8 mouse cellular contexts compared by ENCODE assay signal in the genomic region with DNA sequence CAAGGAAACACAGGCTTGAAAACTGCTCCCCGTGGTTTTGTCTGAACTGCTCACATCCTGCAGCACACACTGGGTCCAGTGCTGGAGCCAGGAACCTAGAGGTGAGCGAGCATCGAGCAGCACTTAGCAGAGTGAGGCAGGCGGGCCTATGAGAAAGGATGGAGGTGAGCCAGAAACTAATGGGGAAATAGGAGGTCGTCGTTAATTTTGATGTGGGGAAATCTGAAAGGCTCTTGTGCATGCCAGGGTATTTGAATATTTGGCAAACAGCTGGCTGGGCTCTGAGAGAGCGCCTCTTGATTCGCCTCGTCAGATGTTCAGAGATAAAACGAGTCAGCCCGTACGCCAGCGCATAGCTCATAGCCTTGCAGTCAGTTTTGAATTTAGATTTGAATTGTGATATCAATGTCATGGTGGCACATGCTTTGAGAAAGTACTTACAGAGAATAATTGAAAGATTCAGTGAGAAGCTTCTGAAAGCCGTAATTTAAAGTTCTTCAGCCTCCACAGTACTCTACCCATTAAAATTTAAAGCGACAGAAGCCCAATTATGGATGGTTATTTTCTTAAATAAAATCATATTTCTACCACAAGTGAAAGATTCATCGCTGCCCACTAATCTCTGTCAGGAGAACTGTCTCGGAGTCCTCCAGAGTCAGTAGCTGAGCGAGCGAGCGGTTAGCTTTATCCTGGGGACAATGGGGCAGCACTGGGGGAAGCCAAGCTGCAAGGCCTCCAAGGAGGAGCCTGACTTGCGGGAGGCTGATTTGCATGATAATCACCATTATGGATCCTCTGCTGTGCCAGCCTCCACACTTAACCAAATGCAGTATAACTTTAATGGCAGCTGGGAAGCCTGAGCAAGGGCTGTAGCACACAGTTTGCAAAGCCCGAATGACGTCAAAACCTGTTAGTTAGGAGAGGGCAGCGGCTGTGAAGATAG.
DNase-seq lines count a peak whose midpoint lies in the region; ATAC-seq and TF ChIP-seq lines count a peak whose summit lies in the region.

No protein-coding gene starts in this region.

- DNase-seq in kidney, adult 18-20 months, result peak; percentile 2
- DNase-seq in kidney, adult 8-10 months, result no peak
- DNase-seq in cerebellum, postnatal 14 days, result peak; percentile 32 to 56
- peak; percentile 45 to 60 for DNase-seq in layer of hippocampus, postnatal 10 days (ENCODE audit: low spot score in 2 of 2)
- peak; percentile 50 for DNase-seq in lung, postnatal 0 days (ENCODE audit: low spot score)
- DNase-seq in right cerebral cortex, postnatal 4 days, result peak; percentile 34
- DNase-seq in urinary bladder, adult 2 months (ENCODE audit: low spot score), result no peak

- no peaks in the 10 kb centered on the region for H3K36me3 ChIP-seq in heart, embryonic 14.5 days (ENCODE audit: control insufficient read depth, insufficient read depth, low read length)
- H3K36me3 ChIP-seq in lung, postnatal 0 days (ENCODE audit: insufficient read depth, low read length), result no peaks in the 10 kb centered on the region

- H3K9me3 ChIP-seq in heart, embryonic 14.5 days (ENCODE audit: control insufficient read depth, low read length), result no peaks in the 10 kb centered on the region
- H3K9me3 ChIP-seq in lung, postnatal 0 days (ENCODE audit: low read length), result no peaks in the 10 kb centered on the region

- H3K27ac ChIP-seq in heart, embryonic 14.5 days (replicated peaks in 1 of 2; ENCODE audit: control insufficient read depth in 1 of 2, insufficient read depth in 1 of 2, low read depth in 2 of 2, low read length in 2 of 2), result no peak overlapping the region
- H3K27ac ChIP-seq in lung, postnatal 0 days (ENCODE audit: low read length), result no peak overlapping the region

- WGBS in heart, embryonic 14.5 days, result 10% methylated on average over 24 of the region's 24 CpGs
- 20% methylated on average over 24 of the region's 24 CpGs for WGBS in lung, postnatal 0 days

- H3K9ac ChIP-seq in heart, embryonic 14.5 days (ENCODE audit: low read length), result peak overlapping the region; percentile 58
- no peak overlapping the region for H3K9ac ChIP-seq in lung, postnatal 0 days (replicated peaks; ENCODE audit: low read depth)

- TF ChIP-seq EP300 in lung, postnatal 0 days (IDR thresholded peaks at IDR 0.05), result no peak

- peak overlapping the region; percentile 83 for H3K4me2 ChIP-seq in heart, embryonic 14.5 days (ENCODE audit: low read length)
- H3K4me2 ChIP-seq in lung, postnatal 0 days (replicated peaks; ENCODE audit: low read depth, low read length), result peak overlapping the region; percentile 32

- no peaks in the 10 kb centered on the region for H3K27me3 ChIP-seq in heart, embryonic 14.5 days (ENCODE audit: control insufficient read depth, insufficient read depth, low read length)
- no peaks in the 10 kb centered on the region for H3K27me3 ChIP-seq in lung, postnatal 0 days (replicated peaks; ENCODE audit: insufficient read depth, low read length)

- no peak for ATAC-seq in heart, embryonic 14.5 days (ENCODE audit: insufficient number of reproducible peaks, insufficient read depth, low FRiP score, low read depth)
- ATAC-seq in lung, postnatal 0 days, result peak; percentile 50

- peaks cover 0 to 2% of the 10 kb centered on the region in 2 experiments; a peak in 3 of 4 replicates for H3K4me1 ChIP-seq in heart, embryonic 14.5 days (ENCODE audit: control insufficient read depth in 2 of 2, insufficient read depth in 2 of 2, low read length in 2 of 2)
- no peaks in the 10 kb centered on the region for H3K4me1 ChIP-seq in lung, postnatal 0 days (ENCODE audit: insufficient read depth, low read depth, low read length)

- no peak for TF ChIP-seq CTCF in lung, postnatal 0 days (IDR thresholded peaks at IDR 0.05)

- peak overlapping the region; percentile 39 to 42 for H3K4me3 ChIP-seq in heart, embryonic 14.5 days (ENCODE audit: control insufficient read depth in 1 of 2, insufficient read depth in 1 of 2, low read depth in 1 of 2, low read length in 2 of 2)
- 0 out of 2 replicates have a peak overlapping the region, but pooled peaks have one; percentile 1 for H3K4me3 ChIP-seq in lung, postnatal 0 days (ENCODE audit: low read depth, low read length)

Comparison
In these comparisons a context has a peak if more than half of its experiments do, and no peak if none do; other contexts are left out.
1. DNase-seq: peak in kidney, adult 18-20 months (single experiment), cerebellum, postnatal 14 days (2 of 2), layer of hippocampus, postnatal 10 days (2 of 2), lung, postnatal 0 days (single experiment) and right cerebral cortex, postnatal 4 days (single experiment); none in kidney, adult 8-10 months (0 of 2) and urinary bladder, adult 2 months (single experiment).